Mouse (Mus musculus): ENCODE results near the gene Lrrfip1. TPM values are rescaled to one million over a fixed set of nuclear protein-coding genes. Genes with fewer than 3 reads are reported as not detected.

Lrrfip1 gene
- polyA plus RNA-seq, 1 experiment: 31.7 TPM

DNA sequence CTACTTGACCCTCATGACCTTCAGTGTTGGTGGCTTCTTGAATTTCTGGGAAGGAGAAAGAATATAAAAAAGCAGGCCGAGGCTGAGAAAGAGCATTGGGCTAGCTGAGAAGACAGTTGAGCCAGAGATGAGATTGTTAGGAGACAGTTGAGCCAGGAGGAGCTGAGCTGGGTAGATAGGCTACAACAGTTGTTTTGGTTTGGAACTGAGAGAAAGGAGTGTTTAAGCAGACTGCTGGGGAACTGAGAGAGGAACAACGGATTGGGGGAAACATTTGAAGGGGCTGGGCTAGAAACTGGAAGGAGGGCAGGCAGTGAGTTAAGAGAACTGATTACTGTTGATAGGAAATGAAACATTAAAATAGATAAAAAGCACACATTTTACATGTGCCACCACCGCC, 177.5 kb downstream of the Lrrfip1 start:
- no peak for DNase-seq (ENCODE audit: low read depth)
- TF ChIP-seq CTCF (IDR thresholded peaks at IDR 0.05; ENCODE audit: borderline replicate concordance, extremely low read depth, insufficient read depth, insufficient read length) (no peak), POLR2A (IDR thresholded peaks at IDR 0.05; ENCODE audit: borderline replicate concordance, extremely low read depth, insufficient read depth, insufficient read length, poor library complexity, severe bottlenecking) (no peak)

DNA sequence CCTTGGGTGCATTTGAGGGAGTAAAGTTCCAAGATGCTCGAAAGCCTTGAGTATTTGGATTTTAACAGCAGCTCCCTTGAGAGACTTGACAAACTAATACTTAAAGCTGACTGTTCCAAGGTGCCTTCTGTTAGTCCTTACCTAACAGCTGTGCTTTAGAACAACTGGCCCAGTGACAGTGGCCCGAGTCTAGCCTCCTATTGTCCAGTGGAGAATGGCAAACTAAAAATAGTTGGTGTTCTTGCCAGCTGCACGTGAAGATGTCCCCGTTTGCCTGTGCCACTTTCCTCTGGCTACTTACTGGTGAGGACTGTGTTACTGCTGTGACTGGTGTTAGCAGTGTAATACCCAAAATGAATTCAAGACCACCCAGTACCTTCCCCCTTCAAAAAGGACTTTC, 178.3 kb downstream of the Lrrfip1 start:
- no peak for DNase-seq (ENCODE audit: low read depth)
- no peak for TF ChIP-seq CTCF (IDR thresholded peaks at IDR 0.05; ENCODE audit: borderline replicate concordance, extremely low read depth, insufficient read depth, insufficient read length)
- TF ChIP-seq POLR2A (IDR thresholded peaks at IDR 0.05; ENCODE audit: borderline replicate concordance, extremely low read depth, insufficient read depth, insufficient read length, poor library complexity, severe bottlenecking): no peak

Other genes with a start within 250 kb of the Lrrfip1 start
- 14.9 and 22.3 TPM in 2 replicates for gene Col6a3, start 154.8 kb upstream of the Lrrfip1 start, polyA plus RNA-seq (2012; rRNA removed)
- gene Mlph, start 83.7 kb upstream of the Lrrfip1 start, polyA plus RNA-seq (2012; rRNA removed): 0.20 and 0.31 TPM in 2 replicates
- not detected in 2 replicates for gene Prlh, start 45.6 kb upstream of the Lrrfip1 start, polyA plus RNA-seq (2012; rRNA removed)
- gene Rab17, start 29.1 kb upstream of the Lrrfip1 start, polyA plus RNA-seq (2012; rRNA removed): 0.25 TPM in 1 of 2 replicates, not detected in the other
- gene Rbm44, start 146.4 kb downstream of the Lrrfip1 start, polyA plus RNA-seq (2012; rRNA removed): 0.19 and 0.26 TPM in 2 replicates
- gene Ramp1, start 181.1 kb downstream of the Lrrfip1 start, polyA plus RNA-seq (2012; rRNA removed): 2.6 and 3.8 TPM in 2 replicates

Measured in brain, embryonic 14.5 days (tissue).